Mouse (Mus musculus) megakaryocyte, embryonic 14.5 days (primary cell): ENCODE measurements around the gene Isg20l2.
A peak's percentile ranks its signal among the peaks of the same experiment; 100 is the strongest.

Source experiments
- FLI1 ChIP-seq: IDR thresholded peaks from 2 replicates; pipeline ENCODE4 v1.6.1; 2012; ENCODE audit warnings: low read length, inconsistent platforms, mixed read lengths
- GATA1 ChIP-seq: IDR thresholded peaks from 3 replicates; pipeline ENCODE4 v1.6.1; 2012; ENCODE audit warnings: mixed read lengths, low read length, inconsistent platforms, borderline replicate concordance

DNA sequence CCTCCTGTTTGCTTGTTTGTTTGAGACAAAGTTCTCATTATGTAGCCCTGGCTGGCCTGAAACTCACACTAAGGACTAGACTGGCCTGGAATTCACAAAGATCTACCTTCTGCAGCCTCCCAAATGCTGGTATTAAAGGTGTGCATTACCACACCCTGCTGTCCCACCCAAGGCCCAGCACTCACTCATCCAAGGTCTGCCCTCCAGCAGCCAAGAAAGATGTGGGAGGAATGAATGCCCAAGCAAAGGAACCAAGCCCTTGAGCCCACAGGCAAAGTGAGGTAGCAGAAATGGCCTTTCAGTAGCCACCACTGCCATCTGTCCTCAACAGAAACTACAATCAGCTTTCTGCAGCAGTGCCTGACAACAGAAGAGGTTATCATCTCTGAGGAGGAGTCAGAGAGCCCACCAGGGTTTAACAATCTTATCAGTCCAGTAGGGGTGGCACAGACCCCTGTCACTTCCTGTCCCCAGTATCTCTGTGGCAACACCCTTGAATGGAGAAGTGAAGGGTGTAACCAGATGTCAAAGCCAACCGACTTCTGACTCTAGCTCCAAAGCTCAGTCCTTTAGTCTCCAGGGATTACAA, 29.0 kb upstream of the Isg20l2 start:
- TF ChIP-seq GATA1 (peak; percentile 98), FLI1 (no peak)
